Mouse (Mus musculus) hindbrain, embryonic 15.5 days (tissue): ENCODE results near the gene Ttll9. TPM values are rescaled to one million over a fixed set of nuclear protein-coding genes. Genes with fewer than 3 reads are reported as not detected.

ENCODE experiments used
- polyA plus RNA-seq: library from polyadenylated mRNA; unstranded; fragments of >200 nt; fragmentation: Nextera tagmentation; extraction: Ambion mirVana; gene quantifications from 2 replicates; pipeline ENCODE4 v1.2.1, GENCODE M21; 2015

The Ttll9 gene
- polyA plus RNA-seq, 1 experiment from 2014 or later: 8.3 TPM

Other genes with a start within 250 kb of the Ttll9 start
- 55.3 and 57.5 TPM in 2 replicates for gene Id1, start 226.2 kb upstream of the Ttll9 start, polyA plus RNA-seq
- 6.3 TPM in 2 replicates for gene Cox4i2, start 208.3 kb upstream of the Ttll9 start, polyA plus RNA-seq
- gene Bcl2l1, start 130.8 kb upstream of the Ttll9 start, polyA plus RNA-seq: 145 and 155 TPM in 2 replicates
- gene Tpx2, start 114.5 kb upstream of the Ttll9 start, polyA plus RNA-seq: 17.4 and 22.3 TPM in 2 replicates
- gene Mylk2, start 51.1 kb upstream of the Ttll9 start, polyA plus RNA-seq: 0.05 and 0.08 TPM in 2 replicates
- gene Foxs1, start 29.3 kb upstream of the Ttll9 start, polyA plus RNA-seq: 4.6 and 4.9 TPM in 2 replicates
- 10.3 and 13.5 TPM in 2 replicates for gene Dusp15, start 10.8 kb upstream of the Ttll9 start, polyA plus RNA-seq
- 234 TPM in 2 replicates for gene Pdrg1, start 52.9 kb downstream of the Ttll9 start, polyA plus RNA-seq
- 1.9 and 2.1 TPM in 2 replicates for gene Xkr7, start 69.4 kb downstream of the Ttll9 start, polyA plus RNA-seq
- gene Ccm2l, start 103.5 kb downstream of the Ttll9 start, polyA plus RNA-seq: 2.0 and 2.1 TPM in 2 replicates
- 3.7 and 4.4 TPM in 2 replicates for gene Hck, start 146.0 kb downstream of the Ttll9 start, polyA plus RNA-seq
- gene Tm9sf4, start 198.8 kb downstream of the Ttll9 start, polyA plus RNA-seq: 77.8 and 85.6 TPM in 2 replicates